13 mouse cellular contexts compared by ENCODE assay signal in the genomic region with DNA sequence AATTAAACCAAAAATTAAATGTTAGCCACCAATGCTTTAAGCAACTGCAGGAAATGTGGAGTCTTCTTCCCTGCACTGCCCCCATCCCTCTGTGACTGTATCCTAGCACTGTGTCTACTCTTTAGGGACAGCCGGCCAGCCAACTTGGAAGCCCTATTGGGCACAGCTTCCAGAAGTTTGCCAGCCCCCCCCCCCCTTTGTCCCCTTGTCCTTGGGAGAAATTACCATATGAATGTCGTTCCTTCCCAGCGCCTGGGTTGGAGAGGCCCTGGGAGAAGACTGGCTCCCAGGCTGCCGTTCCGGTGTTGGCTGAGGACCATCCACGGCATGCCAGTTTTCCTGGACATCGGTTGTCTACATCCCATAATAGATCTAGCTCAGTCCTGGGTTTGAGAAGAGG.
DNase-seq lines count a peak whose midpoint lies in the region; ATAC-seq lines count a peak whose summit lies in the region.
"Had no signal": no experiment of that assay in that cellular context is flagged by ENCODE, and none has a peak within 500 bp of the region (broad histone marks: within the 10 kb centered on the region; RNA-seq: fewer than 3 reads in every experiment).

No protein-coding gene starts in this region.

- 5% methylated on average over 7 of the region's 7 CpGs for WGBS in forebrain, embryonic 15.5 days
- WGBS in midbrain, embryonic 13.5 days: 0% methylated on average over 7 of the region's 7 CpGs

- no peaks in the 10 kb centered on the region for H3K9me3 ChIP-seq in forebrain, embryonic 15.5 days
- H3K9me3 ChIP-seq in midbrain, embryonic 13.5 days: no peaks in the 10 kb centered on the region
- H3K9me3 ChIP-seq: embryonic facial prominence, embryonic 12.5 days; lung, embryonic 15.5 days had no signal

- H3K4me1 ChIP-seq in forebrain, embryonic 15.5 days: peaks cover 85% of the 10 kb centered on the region
- H3K4me1 ChIP-seq in midbrain, embryonic 13.5 days (replicated peaks): peaks cover 88% of the 10 kb centered on the region

- H3K4me3 ChIP-seq in forebrain, embryonic 15.5 days: no peak overlapping the region
- H3K4me3 ChIP-seq in midbrain, embryonic 13.5 days (replicated peaks): no peak overlapping the region
- H3K4me3 ChIP-seq: embryonic facial prominence, embryonic 12.5 days; lung, embryonic 15.5 days had no signal

- H3K9ac ChIP-seq in forebrain, embryonic 15.5 days (replicated peaks): no peak overlapping the region
- H3K9ac ChIP-seq in midbrain, embryonic 13.5 days (replicated peaks): no peak overlapping the region
- H3K9ac ChIP-seq: embryonic facial prominence, embryonic 12.5 days; lung, embryonic 15.5 days had no signal

- peak overlapping the region; percentile 85 for H3K27ac ChIP-seq in forebrain, embryonic 15.5 days (replicated peaks)
- peak overlapping the region; percentile 74 for H3K27ac ChIP-seq in midbrain, embryonic 13.5 days
- H3K27ac ChIP-seq: lung, embryonic 15.5 days had no signal

- no peak for DNase-seq in frontal cortex, postnatal 10 days (ENCODE audit: low spot score in 2 of 2)
- peak; percentile 59 for DNase-seq in R1 (ENCODE audit: low read depth, low spot score)
- DNase-seq in urinary bladder, adult 18-20 months (ENCODE audit: low spot score in 2 of 2): no peak
- no peak for DNase-seq in lung, postnatal 14 days
- DNase-seq: gastrocnemius, postnatal 10 days; kidney, postnatal 10 days; right cerebral cortex, postnatal 14 days had no signal

- ATAC-seq in frontal cortex, adult (ENCODE audit: low TSS enrichment): peak; percentile 23; the same call in 1 of the 2 replicates
- peak; percentile 62 for ATAC-seq in forebrain, embryonic 15.5 days (replicated peaks)
- ATAC-seq in midbrain, embryonic 13.5 days: peak; percentile 52
- ATAC-seq in inflammation-experienced regulatory T-cells, adult 6 months: no peak

- H3K27me3 ChIP-seq in forebrain, embryonic 15.5 days: no peaks in the 10 kb centered on the region
- H3K27me3 ChIP-seq in midbrain, embryonic 13.5 days: no peaks in the 10 kb centered on the region
- H3K27me3 ChIP-seq: embryonic facial prominence, embryonic 12.5 days; lung, embryonic 15.5 days had no signal

- H3K4me2 ChIP-seq in forebrain, embryonic 15.5 days (replicated peaks): 0 out of 2 replicates have a peak overlapping the region, but pooled peaks have one; percentile 2
- H3K4me2 ChIP-seq in midbrain, embryonic 13.5 days (replicated peaks): 0 out of 2 replicates have a peak overlapping the region, but pooled peaks have one; percentile 3
- H3K4me2 ChIP-seq: embryonic facial prominence, embryonic 12.5 days; lung, embryonic 15.5 days had no signal

- H3K36me3 ChIP-seq in forebrain, embryonic 15.5 days: no peaks in the 10 kb centered on the region
- peaks cover 1% of the 10 kb centered on the region; the same call in 1 of the 2 replicates for H3K36me3 ChIP-seq in midbrain, embryonic 13.5 days
- H3K36me3 ChIP-seq: lung, embryonic 15.5 days had no signal
